Mouse (Mus musculus) erythroblast, embryonic 14.5 days (primary cell): Measurements from ENCODE around the gene Ifna4. TPM values are rescaled to one million over a fixed set of nuclear protein-coding genes. Genes with fewer than 3 reads are reported as not detected.

Experiments
- H3K27me3 ChIP-seq: 2 replicates; pipeline ENCODE4 v1.6.1; 2012; ENCODE audit warnings: inconsistent platforms; ENCODE audit not compliant: control insufficient read depth
- H3K36me3 ChIP-seq: 2 replicates; pipeline ENCODE4 v1.6.1; 2012; ENCODE audit warnings: mild to moderate bottlenecking, inconsistent platforms; ENCODE audit not compliant: control insufficient read depth
- H3K4me1 ChIP-seq: 2 replicates; pipeline ENCODE4 v1.6.1; 2012; ENCODE audit warnings: inconsistent platforms; ENCODE audit not compliant: control insufficient read depth
- H3K4me3 ChIP-seq: replicated peaks from 2 replicates; pipeline ENCODE3; 2012; ENCODE audit warnings: moderate library complexity, mild to moderate bottlenecking, inconsistent platforms
- H3K9me3 ChIP-seq: 2 replicates; pipeline ENCODE4 v1.6.1; 2012; ENCODE audit warnings: low read length, inconsistent platforms, mixed read lengths; ENCODE audit not compliant: control insufficient read depth
- GATA1 ChIP-seq: IDR thresholded peaks from 2 replicates; pipeline ENCODE4 v1.6.1; 2012; ENCODE audit warnings: low read length, inconsistent platforms, mixed read lengths
- TAL1 ChIP-seq: IDR thresholded peaks from 3 replicates; pipeline ENCODE4 v1.6.1; 2012; ENCODE audit warnings: low read length, inconsistent platforms, mixed read lengths
- polyA plus RNA-seq: library from polyadenylated mRNA; stranded (reverse); fragments of >175 nt; gene quantifications from 2 replicates; pipeline ENCODE4 v1.2.3, GENCODE M21; 2012

The Ifna4 gene
- polyA plus RNA-seq, 1 experiment: not detected

DNA sequence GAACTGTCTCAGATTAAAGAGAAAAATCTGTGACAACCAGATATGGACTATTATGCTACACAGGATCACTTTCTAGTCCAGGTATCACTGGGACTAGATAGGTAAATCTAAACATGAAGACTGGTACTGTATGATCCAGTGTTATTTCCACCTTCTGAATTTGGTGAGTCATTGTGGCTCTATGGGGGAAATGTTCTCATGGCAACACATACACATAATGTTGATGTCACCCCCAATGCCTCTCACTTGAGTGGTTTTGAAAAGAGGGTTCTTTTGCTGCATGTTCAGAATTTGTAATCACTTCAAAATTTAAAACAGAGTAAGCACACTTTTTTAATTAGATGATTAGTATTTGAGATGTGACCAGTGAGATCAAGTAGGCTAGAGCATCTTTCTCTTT lies 46.6 kb downstream of the Ifna4 start:
- H3K4me3 ChIP-seq: no peak overlapping the region
- no peaks in the 10 kb centered on the region for H3K4me1 ChIP-seq

More for the DNA sequence above, 46.6 kb downstream of the Ifna4 start:
- TF ChIP-seq TAL1 (no peak), GATA1 (no peak)
- Histone ChIP-seq H3K9me3 (no peaks in the 10 kb centered on the region), H3K36me3 (no peaks in the 10 kb centered on the region), H3K27me3 (no peaks in the 10 kb centered on the region)

Other genes with a start within 250 kb of the Ifna4 start
- gene Ifna9, start 249.5 kb upstream of the Ifna4 start, polyA plus RNA-seq: not detected in 2 replicates
- not detected in 2 replicates for gene Ifna12, start 238.5 kb upstream of the Ifna4 start, polyA plus RNA-seq
- gene C87499, start 207.4 kb upstream of the Ifna4 start, polyA plus RNA-seq: 0.03 TPM in 1 of 2 replicates, not detected in the other
- gene Ifna13, start 197.4 kb upstream of the Ifna4 start, polyA plus RNA-seq: not detected in 2 replicates
- not detected in 2 replicates for gene Ifna16, start 164.9 kb upstream of the Ifna4 start, polyA plus RNA-seq
- gene Ifna2, start 157.9 kb upstream of the Ifna4 start, polyA plus RNA-seq: not detected in 2 replicates
- not detected in 2 replicates for gene Ifnab, start 150.5 kb upstream of the Ifna4 start, polyA plus RNA-seq
- gene Gm26566, start 120.1 kb upstream of the Ifna4 start, polyA plus RNA-seq: 0.03 and 0.05 TPM in 2 replicates
- gene Klhl9, start 119.4 kb upstream of the Ifna4 start, polyA plus RNA-seq: 0.08 and 0.10 TPM in 2 replicates
- gene Gm13271, start 87.0 kb upstream of the Ifna4 start, polyA plus RNA-seq: not detected in 2 replicates
- not detected in 2 replicates for gene Gm13283, start 81.7 kb upstream of the Ifna4 start, polyA plus RNA-seq
- gene Gm13290, start 68.0 kb upstream of the Ifna4 start, polyA plus RNA-seq: not detected in 2 replicates
- gene Gm13289, start 64.9 kb upstream of the Ifna4 start, polyA plus RNA-seq: not detected in 2 replicates
- not detected in 2 replicates for gene Gm13272, start 62.0 kb upstream of the Ifna4 start, polyA plus RNA-seq
- gene Ifnz, start 59.7 kb upstream of the Ifna4 start, polyA plus RNA-seq: not detected in 2 replicates
- not detected in 2 replicates for gene Gm13276, start 56.2 kb upstream of the Ifna4 start, polyA plus RNA-seq
- not detected in 2 replicates for gene Gm13277, start 53.2 kb upstream of the Ifna4 start, polyA plus RNA-seq
- not detected in 2 replicates for gene Gm13278, start 50.3 kb upstream of the Ifna4 start, polyA plus RNA-seq
- not detected in 2 replicates for gene Gm13275, start 47.4 kb upstream of the Ifna4 start, polyA plus RNA-seq
- gene Gm13279, start 44.5 kb upstream of the Ifna4 start, polyA plus RNA-seq: not detected in 2 replicates
- not detected in 2 replicates for gene Gm13285, start 42.2 kb upstream of the Ifna4 start, polyA plus RNA-seq
- gene Gm13287, start 38.6 kb upstream of the Ifna4 start, polyA plus RNA-seq: not detected in 2 replicates
- gene Gm13288, start 36.3 kb upstream of the Ifna4 start, polyA plus RNA-seq: not detected in 2 replicates
- not detected in 2 replicates for gene Ifna7, start 25.6 kb upstream of the Ifna4 start, polyA plus RNA-seq
- gene Ifna11, start 21.9 kb upstream of the Ifna4 start, polyA plus RNA-seq: not detected in 2 replicates
- not detected in 2 replicates for gene Ifna6, start 14.4 kb upstream of the Ifna4 start, polyA plus RNA-seq
- not detected in 2 replicates for gene Ifna5, start 6.3 kb upstream of the Ifna4 start, polyA plus RNA-seq
- not detected in 2 replicates for gene Ifna1, start 8.2 kb downstream of the Ifna4 start, polyA plus RNA-seq
- not detected in 2 replicates for gene Ifne, start 38.3 kb downstream of the Ifna4 start, polyA plus RNA-seq